Comparison of ENCODE assay signal across 10 mouse cellular contexts in the genomic region with DNA sequence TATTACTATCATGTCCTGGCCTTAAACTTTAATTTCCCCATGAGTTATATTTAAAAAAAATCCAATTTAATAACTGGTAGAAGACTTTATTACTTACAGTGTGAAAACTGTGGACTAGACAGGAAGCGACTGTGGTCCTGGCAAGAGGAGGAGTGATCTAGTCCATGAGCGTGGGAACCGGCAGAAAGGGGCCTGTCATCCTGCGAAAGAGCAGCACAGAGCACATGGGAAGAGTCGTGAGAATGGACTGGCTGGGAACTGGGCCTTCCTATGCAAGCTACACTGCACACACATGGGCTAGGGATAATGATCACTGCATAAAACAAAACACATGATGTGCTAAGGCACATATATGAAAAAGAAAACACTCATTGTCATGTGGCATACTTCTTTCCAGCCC.
"Had no signal": no experiment of that assay in that cellular context is flagged by ENCODE, and none has a peak within 500 bp of the region (broad histone marks: within the 10 kb centered on the region; RNA-seq: fewer than 3 reads in every experiment).

No protein-coding gene starts in this region.

- DNase-seq: kidney, adult 18-20 months; kidney, adult 9 months; kidney, postnatal 14 days; kidney, postnatal 4 days; liver, embryonic 13.5 days; midbrain, embryonic 14.5 days; right cerebral cortex, postnatal 25 days; thymus, adult 18-20 months; thymus, postnatal 36 days had no signal

- ATAC-seq: intestine, embryonic 16.5 days had no signal
